Mouse (Mus musculus) stomach, postnatal 0 days (tissue): ENCODE data around the gene Gpr63. TPM values are rescaled to one million over a fixed set of nuclear protein-coding genes. Genes with fewer than 3 reads are reported as not detected.

Source experiments
- ATAC-seq: fragments of 200-750 bp; cut with Nextera tagmentation; 2 replicates; pipeline ENCODE4 v1.8.0; 2017; ENCODE audit not compliant: low FRiP score, low TSS enrichment
- DNase-seq: peaks from one replicate; pipeline ENCODE4 v3.0.0-alpha.2; 2016; ENCODE audit warnings: low spot score
- H3K27ac ChIP-seq: fragments of 300-500 bp; sonication (generic); replicated peaks from 2 replicates; pipeline ENCODE4 v1.5.1; 2014; ENCODE audit warnings: mild to moderate bottlenecking, control low read depth
- H3K27me3 ChIP-seq: fragments of 300-500 bp; sonication (generic); 2 replicates; pipeline ENCODE4 v1.6.1; 2014; ENCODE audit warnings: low read length; ENCODE audit not compliant: control insufficient read depth, insufficient read depth
- H3K36me3 ChIP-seq: fragments of 300-500 bp; sonication (generic); 2 replicates; pipeline ENCODE4 v1.6.1; 2014; ENCODE audit warnings: low read length, mixed read lengths; ENCODE audit not compliant: control insufficient read depth, insufficient read depth
- H3K4me1 ChIP-seq: fragments of 300-500 bp; sonication (generic); replicated peaks from 2 replicates; pipeline ENCODE4 v1.6.1; 2014; ENCODE audit warnings: antibody characterized with exemption; ENCODE audit not compliant: control insufficient read depth, insufficient read depth
- H3K4me2 ChIP-seq: fragments of 300-500 bp; sonication (generic); replicated peaks from 2 replicates; pipeline ENCODE4 v1.6.1; 2014; ENCODE audit warnings: low read depth, mild to moderate bottlenecking, control low read depth, moderate library complexity
- H3K4me3 ChIP-seq: fragments of 300-500 bp; sonication (generic); 2 replicates; pipeline ENCODE4 v1.5.1; 2014; ENCODE audit warnings: low read depth, low read length, control low read depth
- H3K9ac ChIP-seq: fragments of 300-500 bp; sonication (generic); 2 replicates; pipeline ENCODE4 v1.6.1; 2014; ENCODE audit warnings: mild to moderate bottlenecking, low read length, control low read depth, mixed read lengths
- H3K9me3 ChIP-seq: fragments of 300-500 bp; sonication (generic); 2 replicates; pipeline ENCODE4 v1.6.1; 2016; ENCODE audit warnings: low read length; ENCODE audit not compliant: control insufficient read depth
- CTCF ChIP-seq: IDR thresholded peaks from 2 replicates; pipeline ENCODE4 v1.5.1; 2016; ENCODE audit warnings: antibody characterized with exemption, low read depth, mild to moderate bottlenecking, moderate library complexity
- EP300 ChIP-seq: optimal IDR thresholded peaks from 2 replicates; pipeline ENCODE3; 2016; ENCODE audit warnings: antibody characterized with exemption
- whole genome bisulfite sequencing: fragments of 180-500 bp; shearing (Covaris S2); extraction: QIAGEN DNeasy Blood & Tissue Kit; methylation state at CpG from one replicate; pipeline ENCODE4 v1.1.7; 2014; 5-methylcytosine and 5-hydroxymethylcytosine counted together
- polyA plus RNA-seq: library from polyadenylated mRNA; unstranded; fragments of >200 nt; fragmentation: Nextera tagmentation; extraction: Ambion mirVana; gene quantifications from 2 replicates; pipeline ENCODE4 v1.2.1, GENCODE M21; 2015

The Gpr63 gene
- 0.38 and 0.47 TPM in 2 replicates for polyA plus RNA-seq

GRCm38 (mm10) chr4:24966299-24966991, at the start of gene Gpr63:
Gene Gpr63, plus strand, starts transcription at chr4:24966407.
- H3K27me3 ChIP-seq: no peaks in the 10 kb centered on the region
- peak within 1 kb of the TSS; percentile 90 for H3K27ac ChIP-seq
- peak within 1 kb of the TSS; percentile 77 for H3K4me2 ChIP-seq
- peak; percentile 93 for ATAC-seq
- H3K9ac ChIP-seq: peak within 1 kb of the TSS; percentile 85
- no peaks in the 10 kb centered on the region for H3K36me3 ChIP-seq
- DNase-seq: peak; percentile 73
- H3K4me1 ChIP-seq: no peaks in the 10 kb centered on the region
- H3K4me3 ChIP-seq: peak within 1 kb of the TSS; percentile 71
- H3K9me3 ChIP-seq: no peaks in the 10 kb centered on the region
- under 1% methylated on average over 68 of the region's 78 CpGs for WGBS
- no peak for TF ChIP-seq EP300
- TF ChIP-seq CTCF: peak; percentile 58

GRCm38 (mm10) chr4:24920006-24920577, 46.1 kb upstream of the Gpr63 start:
- Histone ChIP-seq H3K9ac (no peak overlapping the region), H3K4me3 (no peak overlapping the region), H3K9me3 (no peaks in the 10 kb centered on the region), H3K4me2 (no peak overlapping the region), H3K36me3 (no peaks in the 10 kb centered on the region), H3K4me1 (no peaks in the 10 kb centered on the region), H3K27me3 (no peaks in the 10 kb centered on the region), H3K27ac (no peak overlapping the region)
- DNase-seq (no peak), ATAC-seq (no peak)
- 51% methylated on average over 5 of the region's 5 CpGs for WGBS
- no peak for TF ChIP-seq EP300
- TF ChIP-seq CTCF: no peak

- Histone ChIP-seq H3K9me3 (no peaks in the 10 kb centered on the region), H3K9ac (no peak overlapping the region), H3K4me3 (no peak overlapping the region), H3K4me1 (no peaks in the 10 kb centered on the region), H3K36me3 (no peaks in the 10 kb centered on the region), H3K27ac (no peak overlapping the region), H3K4me2 (no peak overlapping the region), H3K27me3 (no peaks in the 10 kb centered on the region)
- TF ChIP-seq CTCF: no peak
- no peak for TF ChIP-seq EP300
- WGBS: 55% methylated on average over 2 of the region's 2 CpGs
- DNase-seq: no peak
- no peak for ATAC-seq
These were observed 41.5 kb upstream of the Gpr63 start for GRCm38 (mm10) chr4:24924726-24925125.

DNA sequence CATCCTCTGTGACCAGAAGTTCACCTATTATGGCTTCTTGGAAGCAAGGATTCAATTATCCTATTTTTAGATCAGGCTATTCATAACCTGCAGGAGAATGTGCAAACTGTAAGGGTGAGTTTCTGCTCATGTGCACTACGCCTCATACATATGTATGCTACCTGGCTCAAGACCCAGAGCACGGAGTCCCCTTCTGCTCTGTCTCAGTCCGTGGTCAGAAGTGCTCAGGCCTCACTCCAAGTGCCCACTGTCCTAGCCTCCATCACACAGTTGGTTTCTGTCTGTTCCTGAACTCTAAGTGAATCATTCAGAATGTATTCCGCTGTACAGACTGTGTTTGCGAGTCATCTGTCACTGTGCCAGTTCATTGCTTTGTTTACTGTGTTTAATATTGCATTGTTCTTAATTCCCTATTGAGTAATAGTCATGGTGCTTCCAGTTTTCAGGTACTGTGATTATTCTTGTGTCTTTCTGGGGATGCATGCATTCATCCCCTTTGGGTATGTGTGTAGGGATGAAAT, 37.9 kb upstream of the Gpr63 start:
- no peaks in the 10 kb centered on the region for H3K36me3 ChIP-seq
- ATAC-seq: no peak

DNA sequence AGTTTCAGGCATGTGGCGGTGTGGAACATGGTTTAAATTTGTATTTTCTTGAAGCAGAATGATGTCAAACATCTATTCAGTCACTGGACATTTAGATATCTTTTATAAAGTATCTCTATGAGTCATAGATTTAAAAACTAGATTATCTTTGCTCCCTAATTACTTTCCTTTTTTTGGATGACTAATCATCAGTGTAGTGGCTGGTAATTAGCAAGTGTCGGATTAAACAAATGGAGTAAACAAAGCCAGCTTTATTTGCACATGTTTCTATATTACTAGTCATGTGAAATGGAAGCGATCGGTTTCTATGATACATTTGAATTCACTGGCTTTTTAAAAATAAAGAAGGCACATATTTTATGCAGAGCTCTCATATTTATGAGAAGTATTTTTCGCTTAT, 37.3 kb upstream of the Gpr63 start:
- no peak for DNase-seq
- Histone ChIP-seq H3K4me2 (no peak overlapping the region), H3K27me3 (no peaks in the 10 kb centered on the region), H3K9me3 (no peaks in the 10 kb centered on the region), H3K9ac (no peak overlapping the region), H3K27ac (no peak overlapping the region), H3K36me3 (no peaks in the 10 kb centered on the region), H3K4me1 (no peaks in the 10 kb centered on the region), H3K4me3 (no peak overlapping the region)
- TF ChIP-seq CTCF (no peak), EP300 (no peak)
- WGBS: 84% methylated on average over 5 of the region's 5 CpGs
- ATAC-seq: no peak

More for the DNA sequence above, 37.9 kb upstream of the Gpr63 start:
- Histone ChIP-seq H3K4me1 (no peaks in the 10 kb centered on the region), H3K9ac (no peak overlapping the region), H3K4me3 (no peak overlapping the region), H3K4me2 (no peak overlapping the region), H3K27me3 (no peaks in the 10 kb centered on the region), H3K9me3 (no peaks in the 10 kb centered on the region), H3K27ac (no peak overlapping the region)
- no peak for DNase-seq
- TF ChIP-seq EP300 (no peak), CTCF (no peak)
- 57% methylated on average over 5 of the region's 5 CpGs for WGBS
